Mouse (Mus musculus): ENCODE results near the gene 9330182L06Rik.

DNA sequence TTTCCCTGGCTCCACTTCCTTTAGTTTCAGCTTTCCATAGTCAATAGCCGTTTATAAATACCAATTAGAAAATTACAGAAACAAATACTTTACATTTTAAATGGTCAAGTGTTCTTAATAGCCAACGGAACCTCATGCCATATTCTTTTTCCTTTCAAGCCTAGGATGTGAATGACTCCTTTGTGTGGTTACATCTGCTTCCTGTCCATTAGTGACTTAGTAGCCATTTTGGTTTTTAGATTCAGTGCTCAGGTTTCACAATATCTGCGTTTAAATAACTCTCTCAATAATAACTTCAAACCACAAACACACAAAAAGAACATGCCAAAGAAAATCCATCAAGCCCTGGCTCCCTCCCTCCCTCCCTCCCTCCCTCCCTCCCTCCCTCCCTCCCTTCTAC lies 162.8 kb downstream of the 9330182L06Rik start:
- no peak for TF ChIP-seq POLR2A (IDR thresholded peaks at IDR 0.05; ENCODE audit: control insufficient read depth, low read depth, low read length)
- TF ChIP-seq CTCF (IDR thresholded peaks at IDR 0.05; ENCODE audit: control insufficient read depth, insufficient read depth, insufficient replicate concordance, low read depth, low read length) = no peak

All from testis, adult 2 months (tissue).